Mouse (Mus musculus): ENCODE measurements around the gene Olfr612. TPM values are rescaled to one million over a fixed set of nuclear protein-coding genes. Genes with fewer than 3 reads are reported as not detected.

Olfr612 gene
- polyA plus RNA-seq, 1 experiment from 2014 or later = not detected

GRCm38 (mm10) chr7:103497962-103498361 lies 44.6 kb downstream of the Olfr612 start, which contains the start of gene Olfr609:
Gene Olfr609, minus strand, starts transcription at chr7:103498062.
- Histone ChIP-seq H3K27ac (replicated peaks; ENCODE audit: low read depth, low read length) (no peak within 1 kb of the TSS), H3K4me1 (ENCODE audit: control insufficient read depth, insufficient read depth, low read length) (no peaks in the 10 kb centered on the region), H3K36me3 (ENCODE audit: control insufficient read depth, insufficient read depth, low read length) (no peaks in the 10 kb centered on the region), H3K9me3 (ENCODE audit: control insufficient read depth, low read length) (no peaks in the 10 kb centered on the region), H3K9ac (ENCODE audit: low read length) (no peak within 1 kb of the TSS), H3K27me3 (ENCODE audit: control insufficient read depth, insufficient read depth, low read length) (no peaks in the 10 kb centered on the region), H3K4me2 (ENCODE audit: low read depth, severe bottlenecking) (no peak within 1 kb of the TSS), H3K4me3 (ENCODE audit: low read depth, low read length) (no peak within 1 kb of the TSS)
- WGBS = 70% methylated on average over 1 of the region's 1 CpGs
- DNase-seq (ENCODE audit: low spot score) (no peak), ATAC-seq (ENCODE audit: insufficient number of reproducible peaks, low FRiP score, low TSS enrichment, low read depth) (no peak)

Small RNAs within 50 kb of the gene (microRNA-seq; reads per million reads assigned to microRNA genes)
- gene Gm26506 = not detected

Other genes with a start within 250 kb of the Olfr612 start
- gene Olfr596, start 237.1 kb downstream of the Olfr612 start, polyA plus RNA-seq (2014; fragmentation: Nextera tagmentation; extraction: Ambion mirVana) = not detected in 2 replicates
- gene Olfr597, start 226.4 kb downstream of the Olfr612 start, polyA plus RNA-seq (2014; fragmentation: Nextera tagmentation; extraction: Ambion mirVana) = not detected in 2 replicates
- gene Olfr598, start 219.1 kb downstream of the Olfr612 start, polyA plus RNA-seq (2014; fragmentation: Nextera tagmentation; extraction: Ambion mirVana) = not detected in 2 replicates
- not detected in 2 replicates for gene Olfr599, start 206.8 kb downstream of the Olfr612 start, polyA plus RNA-seq (2014; fragmentation: Nextera tagmentation; extraction: Ambion mirVana)
- gene Olfr600, start 193.0 kb downstream of the Olfr612 start, polyA plus RNA-seq (2014; fragmentation: Nextera tagmentation; extraction: Ambion mirVana) = not detected in 2 replicates
- gene Olfr601, start 180.1 kb downstream of the Olfr612 start, polyA plus RNA-seq (2014; fragmentation: Nextera tagmentation; extraction: Ambion mirVana) = not detected in 2 replicates
- not detected in 2 replicates for gene Olfr603, start 156.5 kb downstream of the Olfr612 start, polyA plus RNA-seq (2014; fragmentation: Nextera tagmentation; extraction: Ambion mirVana)
- gene Usp17lc, start 127.6 kb downstream of the Olfr612 start, polyA plus RNA-seq (2014; fragmentation: Nextera tagmentation; extraction: Ambion mirVana) = not detected in 2 replicates
- not detected in 2 replicates for gene Olfr605, start 97.3 kb downstream of the Olfr612 start, polyA plus RNA-seq (2014; fragmentation: Nextera tagmentation; extraction: Ambion mirVana)
- not detected in 2 replicates for gene Olfr606, start 93.7 kb downstream of the Olfr612 start, polyA plus RNA-seq (2014; fragmentation: Nextera tagmentation; extraction: Ambion mirVana)
- gene Olfr607, start 78.6 kb downstream of the Olfr612 start, polyA plus RNA-seq (2014; fragmentation: Nextera tagmentation; extraction: Ambion mirVana) = not detected in 2 replicates
- not detected in 2 replicates for gene Olfr608, start 72.8 kb downstream of the Olfr612 start, polyA plus RNA-seq (2014; fragmentation: Nextera tagmentation; extraction: Ambion mirVana)
- gene Olfr609, start 44.7 kb downstream of the Olfr612 start, polyA plus RNA-seq (2014; fragmentation: Nextera tagmentation; extraction: Ambion mirVana) = not detected in 2 replicates
- gene Olfr610, start 30.6 kb downstream of the Olfr612 start, polyA plus RNA-seq (2014; fragmentation: Nextera tagmentation; extraction: Ambion mirVana) = not detected in 2 replicates
- not detected in 2 replicates for gene Olfr611, start 21.9 kb downstream of the Olfr612 start, polyA plus RNA-seq (2014; fragmentation: Nextera tagmentation; extraction: Ambion mirVana)
- not detected in 2 replicates for gene Olfr613, start 5.4 kb upstream of the Olfr612 start, polyA plus RNA-seq (2014; fragmentation: Nextera tagmentation; extraction: Ambion mirVana)
- not detected in 2 replicates for gene Olfr615, start 13.4 kb upstream of the Olfr612 start, polyA plus RNA-seq (2014; fragmentation: Nextera tagmentation; extraction: Ambion mirVana)
- not detected in 2 replicates for gene Olfr616, start 26.4 kb upstream of the Olfr612 start, polyA plus RNA-seq (2014; fragmentation: Nextera tagmentation; extraction: Ambion mirVana)
- gene Olfr617, start 30.3 kb upstream of the Olfr612 start, polyA plus RNA-seq (2014; fragmentation: Nextera tagmentation; extraction: Ambion mirVana) = not detected in 2 replicates
- gene Olfr618, start 47.4 kb upstream of the Olfr612 start, polyA plus RNA-seq (2014; fragmentation: Nextera tagmentation; extraction: Ambion mirVana) = not detected in 2 replicates
- not detected in 2 replicates for gene Olfr619, start 57.9 kb upstream of the Olfr612 start, polyA plus RNA-seq (2014; fragmentation: Nextera tagmentation; extraction: Ambion mirVana)
- not detected in 2 replicates for gene Olfr620, start 69.8 kb upstream of the Olfr612 start, polyA plus RNA-seq (2014; fragmentation: Nextera tagmentation; extraction: Ambion mirVana)
- gene Olfr622, start 100.0 kb upstream of the Olfr612 start, polyA plus RNA-seq (2014; fragmentation: Nextera tagmentation; extraction: Ambion mirVana) = not detected in 2 replicates
- not detected in 2 replicates for gene Olfr623, start 121.0 kb upstream of the Olfr612 start, polyA plus RNA-seq (2014; fragmentation: Nextera tagmentation; extraction: Ambion mirVana)
- 0.08 and 0.10 TPM in 2 replicates for gene Olfr624, start 128.5 kb upstream of the Olfr612 start, polyA plus RNA-seq (2014; fragmentation: Nextera tagmentation; extraction: Ambion mirVana)
- gene Olfr625-ps1, start 140.0 kb upstream of the Olfr612 start, polyA plus RNA-seq (2014; fragmentation: Nextera tagmentation; extraction: Ambion mirVana) = not detected in 2 replicates
- not detected in 2 replicates for gene Olfr243, start 172.0 kb upstream of the Olfr612 start, polyA plus RNA-seq (2014; fragmentation: Nextera tagmentation; extraction: Ambion mirVana)
- gene Olfr628, start 187.7 kb upstream of the Olfr612 start, polyA plus RNA-seq (2014; fragmentation: Nextera tagmentation; extraction: Ambion mirVana) = not detected in 2 replicates
- not detected in 2 replicates for gene Olfr629, start 202.2 kb upstream of the Olfr612 start, polyA plus RNA-seq (2014; fragmentation: Nextera tagmentation; extraction: Ambion mirVana)
- not detected in 2 replicates for gene Olfr630, start 214.6 kb upstream of the Olfr612 start, polyA plus RNA-seq (2014; fragmentation: Nextera tagmentation; extraction: Ambion mirVana)
- not detected in 2 replicates for gene Olfr69, start 228.9 kb upstream of the Olfr612 start, polyA plus RNA-seq (2014; fragmentation: Nextera tagmentation; extraction: Ambion mirVana)
- not detected in 2 replicates for gene Olfr68, start 237.0 kb upstream of the Olfr612 start, polyA plus RNA-seq (2014; fragmentation: Nextera tagmentation; extraction: Ambion mirVana)
- not detected in 2 replicates for gene Olfr67, start 249.1 kb upstream of the Olfr612 start, polyA plus RNA-seq (2014; fragmentation: Nextera tagmentation; extraction: Ambion mirVana)